In the genomic region with DNA sequence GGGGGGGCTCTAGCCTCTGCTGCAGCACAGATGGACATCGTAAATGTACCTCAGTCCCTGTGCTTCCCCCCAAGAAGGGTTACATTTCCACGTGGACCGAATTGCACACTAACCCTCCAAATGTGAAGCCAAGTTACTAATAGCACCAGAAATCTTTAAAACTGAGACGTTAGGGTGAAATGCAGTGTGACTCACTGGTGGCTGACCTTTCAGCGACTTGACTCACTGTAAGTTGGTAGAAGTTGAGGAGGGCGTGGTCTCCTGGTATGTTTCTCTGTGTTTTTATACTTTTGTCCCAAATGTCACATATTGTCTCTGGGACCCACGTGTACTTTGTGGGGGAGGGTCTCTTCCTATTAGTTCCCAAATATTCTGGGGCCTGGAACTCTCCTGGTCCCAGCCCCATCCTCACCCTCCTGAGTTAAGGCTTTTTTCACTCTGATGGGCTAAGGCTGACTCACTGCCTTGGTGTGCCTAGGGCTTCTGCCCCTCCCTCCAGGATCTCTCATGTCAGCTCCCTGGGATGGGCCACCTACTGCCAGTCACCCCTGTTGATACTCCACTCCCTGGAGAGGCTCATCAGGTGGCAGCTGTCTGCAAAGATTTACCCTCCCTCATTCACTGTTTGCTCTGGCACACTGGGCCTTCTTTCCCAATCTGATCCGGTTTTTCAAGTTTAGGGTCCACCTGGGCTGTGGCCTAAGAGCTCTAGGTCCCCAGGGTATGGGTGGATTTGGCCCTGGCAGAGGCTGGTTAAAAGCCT, we compare ENCODE assay signal across 8 mouse cellular contexts. TPM values are rescaled to one million over a fixed set of nuclear protein-coding genes. Genes with fewer than 3 reads are reported as not detected.
DNase-seq lines count a peak whose midpoint lies in the region; ATAC-seq lines count a peak whose summit lies in the region.
"Had no signal": no experiment of that assay in that cellular context is flagged by ENCODE, and none has a peak within 500 bp of the region (broad histone marks: within the 10 kb centered on the region; RNA-seq: fewer than 3 reads in every experiment).

No protein-coding gene starts in this region.

- no peak for ATAC-seq in activated CD4-positive, CD25-positive, alpha-beta regulatory T cell, adult 4 months

- DNase-seq in 416B (ENCODE audit: low read depth) = peak; percentile 82
- DNase-seq in adipocyte (ENCODE audit: low spot score) = peak; percentile 89
- peak; percentile 99 for DNase-seq in gonadal fat pad, adult 2 months (ENCODE audit: low read depth)
- DNase-seq in lung, postnatal 4 days = peak; percentile 61 to 79
- DNase-seq in left cerebral cortex, adult 11 months (ENCODE audit: low spot score) = no peak
- no peak for DNase-seq in left cerebral cortex, adult 9 months (ENCODE audit: low spot score in 2 of 2)
- DNase-seq: cerebellum, adult 11 months had no signal

RNA-seq across cellular contexts. Expression of a gene that starts 33.4 kb away (rescaled TPM):
- 86.9 and 90.7 TPM in 2 replicates for polyA plus RNA-seq in gonadal fat pad, adult 2 months (2012; rRNA removed)
- 10 to 100 TPM in 1 of 2 experiments, 1 to 10 TPM in 1; 6.9 to 12.0 TPM for polyA plus RNA-seq in activated CD4-positive, CD25-positive, alpha-beta regulatory T cell, adult 4 months (2017; shearing (Covaris generic))

Comparison
In these comparisons a context has a peak if more than half of its experiments do, and no peak if none do; other contexts are left out.
1. DNase-seq: peak in 416B (single experiment), adipocyte (single experiment), gonadal fat pad, adult 2 months (single experiment) and lung, postnatal 4 days (2 of 2); none in left cerebral cortex, adult 11 months (single experiment) and left cerebral cortex, adult 9 months (0 of 2).